Mouse (Mus musculus): ENCODE data around the gene Neu3.

Gene Neu3

GRCm38 (mm10) chr7:99828083-99828570 is at the start of gene Neu3:
Neu3 (minus strand) TSS chr7:99828417.
- DNase-seq (ENCODE audit: low spot score): peak; percentile 90

- DNase-seq (ENCODE audit: low spot score): peak; percentile 94
Observed at GRCm38 (mm10) chr7:99876345-99876744, 48.1 kb upstream of the Neu3 start.

GRCm38 (mm10) chr7:99875891-99876290 is 47.7 kb upstream of the Neu3 start:
- no peak for DNase-seq (ENCODE audit: low spot score)

GRCm38 (mm10) chr7:99873965-99874364 is 45.7 kb upstream of the Neu3 start:
- DNase-seq (ENCODE audit: low spot score): no peak

- no peak for DNase-seq (ENCODE audit: low spot score)
Observed at GRCm38 (mm10) chr7:99869296-99869695, 41.1 kb upstream of the Neu3 start.

GRCm38 (mm10) chr7:99865219-99865618 is 37.0 kb upstream of the Neu3 start:
- no peak for DNase-seq (ENCODE audit: low spot score)

GRCm38 (mm10) chr7:99864241-99865028 is 36.2 kb upstream of the Neu3 start:
- no peak for DNase-seq (ENCODE audit: low spot score)

GRCm38 (mm10) chr7:99863362-99863761 is 35.1 kb upstream of the Neu3 start, which contains the start of gene Spcs2:
Spcs2 (minus strand) TSS chr7:99863462.
- DNase-seq (ENCODE audit: low spot score): no peak

GRCm38 (mm10) chr7:99858813-99859585 is 30.8 kb upstream of the Neu3 start, which contains the start of gene Xrra1:
Xrra1 (plus strand) TSS chr7:99859116.
- peak; percentile 99 for DNase-seq (ENCODE audit: low spot score)

- no peak for DNase-seq (ENCODE audit: low spot score)
Observed at GRCm38 (mm10) chr7:99858175-99858812, 30.1 kb upstream of the Neu3 start.

- DNase-seq (ENCODE audit: low spot score): no peak
Observed at GRCm38 (mm10) chr7:99856266-99856861, 28.1 kb upstream of the Neu3 start.

- no peak for DNase-seq (ENCODE audit: low spot score)
Observed at GRCm38 (mm10) chr7:99854311-99854710, 26.1 kb upstream of the Neu3 start.

- DNase-seq (ENCODE audit: low spot score): no peak
Observed at GRCm38 (mm10) chr7:99853350-99853749, 25.1 kb upstream of the Neu3 start.

- no peak for DNase-seq (ENCODE audit: low spot score)
Observed at GRCm38 (mm10) chr7:99851618-99852017, 23.4 kb upstream of the Neu3 start.

GRCm38 (mm10) chr7:99851121-99851520 is 22.9 kb upstream of the Neu3 start:
- DNase-seq (ENCODE audit: low spot score): no peak

- DNase-seq (ENCODE audit: low spot score): no peak
Observed at GRCm38 (mm10) chr7:99850534-99850933, 22.3 kb upstream of the Neu3 start.

GRCm38 (mm10) chr7:99845533-99846236 is 17.5 kb upstream of the Neu3 start:
- no peak for DNase-seq (ENCODE audit: low spot score)

- DNase-seq (ENCODE audit: low spot score): no peak
Observed at GRCm38 (mm10) chr7:99838241-99838640, 10.0 kb upstream of the Neu3 start.

GRCm38 (mm10) chr7:99837358-99838071 is 9.3 kb upstream of the Neu3 start:
- no peak for DNase-seq (ENCODE audit: low spot score)

GRCm38 (mm10) chr7:99836781-99837180 is 8.6 kb upstream of the Neu3 start:
- DNase-seq (ENCODE audit: low spot score): no peak
